Mouse (Mus musculus): ENCODE measurements around the gene Cst3. TPM values are rescaled to one million over a fixed set of nuclear protein-coding genes. Genes with fewer than 3 reads are reported as not detected.

The Cst3 gene
- polyA plus RNA-seq, 1 experiment from 2014 or later = 355 TPM

DNA sequence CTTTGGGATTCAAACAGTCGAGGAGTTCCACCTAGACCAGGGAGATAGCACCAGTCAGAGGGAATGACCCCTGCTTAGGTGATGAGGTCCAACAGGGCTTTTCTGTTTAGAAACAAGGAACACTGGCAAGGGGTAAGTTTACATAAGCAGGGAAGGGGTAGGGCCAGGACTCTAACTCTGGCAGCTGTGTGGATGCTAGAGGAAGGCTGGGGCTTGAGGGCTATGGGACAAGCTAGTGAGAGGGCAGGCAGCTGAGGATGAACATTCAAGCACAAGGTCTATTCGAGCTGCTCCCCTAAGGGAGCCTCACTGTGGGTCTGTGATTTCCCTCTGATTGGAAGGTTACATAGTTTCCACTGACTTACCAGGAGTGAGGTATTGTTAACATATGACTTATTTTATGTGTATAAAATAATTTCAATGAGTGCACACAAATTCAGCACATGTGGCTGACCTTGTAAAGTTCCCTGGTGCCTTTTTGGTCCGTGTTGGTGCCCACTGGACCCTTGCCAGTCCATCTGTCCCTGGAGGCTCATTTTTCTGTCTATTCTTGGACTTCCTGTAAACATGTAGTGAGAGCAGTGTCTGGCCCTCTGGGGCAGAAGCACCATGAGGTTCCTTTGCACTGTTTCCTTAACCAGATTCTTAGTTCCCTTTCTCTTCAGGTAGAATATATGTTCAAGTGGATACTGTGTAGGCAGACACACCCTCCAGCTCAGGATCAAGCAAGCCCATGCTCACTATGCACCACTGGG is 1.7 kb upstream of the Cst3 start:
- H3K4me1 ChIP-seq = peaks cover 28% of the 10 kb centered on the region
- ATAC-seq (ENCODE audit: low FRiP score, low read depth) = no peak
- H3K4me2 ChIP-seq (replicated peaks) = no peak overlapping the region
- no peak overlapping the region for H3K4me3 ChIP-seq
- peaks cover 7% of the 10 kb centered on the region; the same call in 1 of the 2 replicates for H3K36me3 ChIP-seq
- no peaks in the 10 kb centered on the region for H3K9me3 ChIP-seq
- H3K27ac ChIP-seq (replicated peaks) = no peak overlapping the region
- H3K27me3 ChIP-seq = no peaks in the 10 kb centered on the region
- H3K9ac ChIP-seq (replicated peaks) = no peak overlapping the region
- 62% methylated on average over 3 of the region's 3 CpGs for WGBS

DNA sequence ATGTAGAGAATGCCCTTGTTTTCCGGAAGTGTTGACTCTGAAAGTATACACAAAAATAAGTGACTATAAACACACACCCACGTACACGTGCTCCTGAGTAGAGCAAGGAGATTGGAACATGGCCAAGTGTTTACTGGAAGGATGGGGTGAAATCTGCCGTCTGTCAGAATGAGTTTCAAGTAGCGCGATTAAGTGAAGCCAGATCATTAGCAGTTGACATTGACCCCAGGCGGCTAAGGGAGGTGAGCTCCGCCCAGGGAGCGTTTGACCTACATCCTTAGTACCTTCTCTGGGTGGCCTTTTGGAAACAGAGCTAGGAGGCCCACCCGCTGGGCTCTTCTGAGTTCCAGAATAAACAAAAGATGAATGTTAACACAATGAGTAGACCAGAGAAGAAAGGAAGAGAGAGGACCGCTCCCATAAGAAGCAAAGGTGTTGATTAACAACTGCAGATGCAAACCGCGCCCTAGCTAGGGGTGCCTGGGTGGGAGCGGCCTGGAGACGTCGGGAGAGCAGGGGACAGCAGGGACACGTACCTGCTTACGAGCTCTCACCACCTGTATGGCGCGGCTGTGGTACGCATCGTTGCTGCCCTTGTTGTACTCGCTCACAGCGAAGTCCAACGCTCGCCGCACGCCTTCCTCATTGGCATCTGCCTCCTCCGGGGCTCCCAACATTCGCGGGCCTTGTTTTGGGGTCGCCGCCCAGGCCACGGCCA is 716 bp downstream of the Cst3 start:
- Histone ChIP-seq H3K9me3 (no peaks in the 10 kb centered on the region), H3K27me3 (no peaks in the 10 kb centered on the region), H3K4me2 (replicated peaks) (peak overlapping the region; percentile 86), H3K27ac (replicated peaks) (peak overlapping the region; percentile 84), H3K4me1 (peaks cover 28% of the 10 kb centered on the region), H3K4me3 (peak overlapping the region; percentile 74), H3K36me3 (peaks cover 21% of the 10 kb centered on the region), H3K9ac (replicated peaks) (peak overlapping the region; percentile 82)
- WGBS = 2% methylated on average over 34 of the region's 34 CpGs
- peak; percentile 73 for ATAC-seq (ENCODE audit: low FRiP score, low read depth)

- Histone ChIP-seq H3K27me3 (no peaks in the 10 kb centered on the region), H3K4me3 (peak overlapping the region; percentile 74), H3K4me2 (replicated peaks) (peak overlapping the region; percentile 86), H3K9ac (replicated peaks) (peak overlapping the region; percentile 82), H3K27ac (replicated peaks) (no peak overlapping the region), H3K4me1 (peaks cover 28% of the 10 kb centered on the region), H3K36me3 (peaks cover 21% of the 10 kb centered on the region), H3K9me3 (no peaks in the 10 kb centered on the region)
- no peak; the same call in 1 of the 2 replicates for ATAC-seq (ENCODE audit: low FRiP score, low read depth)
- WGBS = 59% methylated on average over 3 of the region's 3 CpGs
These were observed 1.3 kb downstream of the Cst3 start for GRCm38 (mm10) chr2:148874224-148874616.

DNA sequence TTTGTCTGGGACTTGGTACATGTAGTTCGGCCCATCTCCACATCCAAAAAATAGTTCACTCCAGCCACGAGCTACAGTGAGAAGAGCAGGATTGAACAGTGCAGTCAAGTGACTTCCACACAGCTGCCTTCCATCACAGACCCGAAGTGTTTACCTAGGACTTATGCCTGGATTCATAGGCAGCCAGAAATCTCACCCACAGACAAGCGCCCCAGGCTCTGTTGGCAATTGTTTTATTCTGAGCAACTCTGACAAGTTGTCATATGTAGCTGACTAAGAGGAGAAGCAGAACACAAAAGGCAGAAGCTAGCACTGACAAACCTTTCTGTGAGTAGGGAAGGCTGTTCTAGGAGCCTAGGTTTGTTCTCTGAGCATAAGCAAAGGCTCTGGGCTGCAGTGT is 2.6 kb downstream of the Cst3 start:
- no peak for ATAC-seq (ENCODE audit: low FRiP score, low read depth)
- Histone ChIP-seq H3K9ac (replicated peaks) (no peak overlapping the region), H3K36me3 (peaks cover 21% of the 10 kb centered on the region), H3K27me3 (no peaks in the 10 kb centered on the region), H3K27ac (replicated peaks) (no peak overlapping the region), H3K4me3 (peak overlapping the region; percentile 74), H3K4me2 (replicated peaks) (peak overlapping the region; percentile 86), H3K9me3 (no peaks in the 10 kb centered on the region), H3K4me1 (peaks cover 28% of the 10 kb centered on the region)
- 82% methylated on average over 4 of the region's 4 CpGs for WGBS

DNA sequence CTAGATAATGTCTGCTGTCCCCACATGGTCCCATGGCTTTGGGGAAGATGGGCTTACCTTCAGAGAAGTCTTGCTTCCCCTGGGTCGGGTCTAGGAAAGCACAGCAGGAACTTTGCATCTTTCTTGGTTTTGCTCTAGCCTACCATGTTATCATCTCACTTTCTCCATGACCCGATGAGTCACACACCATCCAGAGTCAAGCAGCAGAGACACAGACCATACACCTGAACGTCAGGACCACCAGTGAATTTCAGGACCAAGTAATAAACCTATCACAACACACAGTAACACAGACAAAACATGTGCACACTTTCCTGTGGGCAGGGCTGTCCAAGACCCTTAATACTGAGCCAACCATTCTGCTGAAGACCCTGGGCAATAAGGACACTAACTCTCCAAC is 5.0 kb downstream of the Cst3 start:
- Histone ChIP-seq H3K4me1 (peaks cover 23% of the 10 kb centered on the region), H3K9me3 (no peaks in the 10 kb centered on the region), H3K36me3 (peaks cover 21% of the 10 kb centered on the region), H3K4me3 (no peak overlapping the region), H3K27me3 (no peaks in the 10 kb centered on the region), H3K9ac (replicated peaks) (no peak overlapping the region), H3K27ac (replicated peaks) (no peak overlapping the region), H3K4me2 (replicated peaks) (no peak overlapping the region)
- ATAC-seq (ENCODE audit: low FRiP score, low read depth) = no peak
- 91% methylated on average over 3 of the region's 3 CpGs for WGBS

GRCm38 (mm10) chr2:148868959-148869358 is 6.5 kb downstream of the Cst3 start:
- Histone ChIP-seq H3K4me2 (replicated peaks) (no peak overlapping the region), H3K27me3 (no peaks in the 10 kb centered on the region), H3K36me3 (peaks cover 21% of the 10 kb centered on the region), H3K9ac (replicated peaks) (no peak overlapping the region), H3K9me3 (no peaks in the 10 kb centered on the region), H3K4me1 (peaks cover 17% of the 10 kb centered on the region), H3K27ac (replicated peaks) (no peak overlapping the region), H3K4me3 (no peak overlapping the region)
- ATAC-seq (ENCODE audit: low FRiP score, low read depth) = no peak
- 81% methylated on average over 1 of the region's 1 CpGs for WGBS

DNA sequence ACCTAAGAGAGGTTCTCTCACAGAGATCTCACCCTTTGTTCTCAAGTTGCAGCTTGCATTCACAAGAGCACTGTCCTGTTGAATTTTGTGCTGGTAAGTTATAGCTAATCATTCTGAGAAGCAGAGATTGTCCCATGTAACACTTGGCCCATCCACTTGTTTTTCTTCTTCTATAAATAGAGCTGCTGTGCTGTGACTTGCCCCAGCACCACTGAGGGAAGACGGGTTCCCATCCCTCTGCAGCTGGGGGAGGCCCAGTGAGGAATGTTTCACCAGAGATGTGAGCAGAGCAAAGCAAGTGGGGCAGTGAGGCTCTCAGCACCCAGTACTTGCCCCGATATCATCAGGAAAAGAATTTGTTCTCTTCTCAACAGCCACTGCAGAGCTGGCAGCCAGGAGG is 10.5 kb downstream of the Cst3 start, which contains the start of gene 9230104L09Rik:
Gene 9230104L09Rik, minus strand, starts transcription at position 73 of the 400 bp plus-strand sequence.
- Histone ChIP-seq H3K9me3 (no peaks in the 10 kb centered on the region), H3K36me3 (no peaks in the 10 kb centered on the region), H3K27me3 (no peaks in the 10 kb centered on the region), H3K4me1 (no peaks in the 10 kb centered on the region), H3K9ac (replicated peaks) (no peak within 1 kb of the TSS), H3K4me3 (no peak within 1 kb of the TSS), H3K27ac (replicated peaks) (no peak within 1 kb of the TSS), H3K4me2 (replicated peaks) (no peak within 1 kb of the TSS)
- 75% methylated on average over 2 of the region's 2 CpGs for WGBS
- ATAC-seq (ENCODE audit: low FRiP score, low read depth) = no peak

GRCm38 (mm10) chr2:148861693-148862092 is 13.8 kb downstream of the Cst3 start:
- Histone ChIP-seq H3K4me2 (replicated peaks) (no peak overlapping the region), H3K9ac (replicated peaks) (no peak overlapping the region), H3K4me1 (no peaks in the 10 kb centered on the region), H3K27ac (replicated peaks) (no peak overlapping the region), H3K4me3 (no peak overlapping the region), H3K9me3 (no peaks in the 10 kb centered on the region), H3K36me3 (no peaks in the 10 kb centered on the region), H3K27me3 (no peaks in the 10 kb centered on the region)
- ATAC-seq (ENCODE audit: low FRiP score, low read depth) = no peak

GRCm38 (mm10) chr2:148860993-148861392 is 14.5 kb downstream of the Cst3 start:
- no peaks in the 10 kb centered on the region for H3K4me1 ChIP-seq
- no peak for ATAC-seq (ENCODE audit: low FRiP score, low read depth)
- H3K27me3 ChIP-seq = no peaks in the 10 kb centered on the region
- H3K4me2 ChIP-seq (replicated peaks) = no peak overlapping the region
- H3K27ac ChIP-seq (replicated peaks) = no peak overlapping the region
- H3K9me3 ChIP-seq = no peaks in the 10 kb centered on the region
- H3K4me3 ChIP-seq = no peak overlapping the region
- WGBS = 80% methylated on average over 4 of the region's 4 CpGs
- H3K9ac ChIP-seq (replicated peaks) = no peak overlapping the region
- H3K36me3 ChIP-seq = no peaks in the 10 kb centered on the region

DNA sequence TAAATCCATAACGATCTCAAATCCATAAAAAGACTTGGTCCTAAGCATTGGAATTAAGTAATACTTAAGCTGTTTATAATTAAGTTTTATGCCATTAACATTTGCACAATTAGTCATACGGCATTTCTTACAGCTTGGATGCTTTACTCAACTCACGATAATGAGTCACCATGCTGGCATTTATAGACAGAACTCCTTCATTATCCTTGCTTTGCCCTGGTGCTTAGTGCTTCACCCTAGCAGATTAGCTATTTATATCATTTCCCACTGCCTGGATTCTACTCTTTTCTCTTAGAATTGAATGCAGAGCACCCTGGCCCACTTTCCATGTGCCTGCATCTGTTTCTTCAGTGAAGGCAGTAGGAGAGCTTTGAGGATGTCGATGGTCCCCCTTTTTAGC is 18.0 kb downstream of the Cst3 start:
- 89% methylated on average over 4 of the region's 4 CpGs for WGBS
- H3K9ac ChIP-seq (replicated peaks) = no peak overlapping the region
- no peaks in the 10 kb centered on the region for H3K36me3 ChIP-seq

DNA sequence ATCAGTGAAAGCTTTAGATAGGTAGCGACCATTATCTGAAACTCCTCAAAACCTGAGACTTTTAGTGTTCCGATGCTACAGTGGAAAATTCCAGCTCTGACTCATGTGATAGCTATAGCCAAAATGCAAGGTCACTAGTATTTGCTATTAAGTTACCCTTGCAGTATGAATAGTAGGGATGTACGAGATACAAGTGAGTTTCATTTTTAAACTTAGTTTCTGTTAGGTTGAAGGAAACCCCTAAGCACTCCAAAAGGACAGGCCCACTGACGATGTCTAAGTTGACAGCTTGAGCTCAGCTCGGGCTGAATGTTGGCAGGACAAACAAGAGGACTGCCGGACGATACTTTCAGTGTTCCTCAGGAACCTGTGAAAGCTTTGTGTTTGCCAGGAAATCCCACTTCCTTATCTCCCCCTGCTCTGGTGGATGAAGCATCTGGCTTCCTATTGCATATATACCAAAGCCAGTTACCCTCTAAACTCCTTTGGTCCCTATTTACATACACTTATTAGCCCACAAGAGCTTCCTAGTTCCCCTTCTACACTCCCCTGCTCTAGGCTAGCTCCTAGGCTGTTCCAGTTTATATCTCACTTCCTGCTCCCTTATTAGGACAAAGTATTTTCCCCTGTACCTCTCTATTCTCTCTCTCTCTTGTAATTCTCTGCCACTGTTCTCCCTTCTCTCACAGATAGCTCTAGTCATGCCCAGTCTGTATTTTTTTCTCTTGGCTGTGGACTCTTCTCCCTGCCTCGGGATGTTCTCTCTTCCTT is 18.7 kb downstream of the Cst3 start:
- Histone ChIP-seq H3K27me3 (no peaks in the 10 kb centered on the region), H3K36me3 (no peaks in the 10 kb centered on the region), H3K4me3 (no peak overlapping the region), H3K9me3 (no peaks in the 10 kb centered on the region), H3K27ac (replicated peaks) (no peak overlapping the region), H3K4me2 (replicated peaks) (no peak overlapping the region), H3K9ac (replicated peaks) (no peak overlapping the region), H3K4me1 (no peaks in the 10 kb centered on the region)
- 80% methylated on average over 8 of the region's 8 CpGs for WGBS
- no peak for ATAC-seq (ENCODE audit: low FRiP score, low read depth)

More for the DNA sequence above, 18.0 kb downstream of the Cst3 start:
- H3K4me3 ChIP-seq = no peak overlapping the region
- no peaks in the 10 kb centered on the region for H3K4me1 ChIP-seq
- no peak overlapping the region for H3K27ac ChIP-seq (replicated peaks)
- H3K9me3 ChIP-seq = no peaks in the 10 kb centered on the region
- H3K4me2 ChIP-seq (replicated peaks) = no peak overlapping the region
- no peak for ATAC-seq (ENCODE audit: low FRiP score, low read depth)
- H3K27me3 ChIP-seq = no peaks in the 10 kb centered on the region
